Mouse (Mus musculus): ENCODE results near the gene Olfr1385.
"Not testable (repeated sequence)": the region's sequence is repeated elsewhere in the genome, so short reads cannot be mapped to it uniquely, and the experiment has no call there.

Olfr1385 gene

GRCm38 (mm10) chr11:49488770-49489169 is at the start of gene Olfr1385:
TSS of gene Olfr1385 (plus strand) at chr11:49489070.
- DNase-seq (ENCODE audit: low spot score): not testable (repeated sequence)

- no peak for DNase-seq (ENCODE audit: low spot score)
Measured at GRCm38 (mm10) chr11:49455043-49455442, 33.8 kb upstream of the Olfr1385 start, which contains the start of gene Olfr1387. TSS of gene Olfr1387 (plus strand) at chr11:49455343.

GRCm38 (mm10) chr11:49464746-49465145 is 24.1 kb upstream of the Olfr1385 start, which contains the start of gene Olfr1386:
TSS of gene Olfr1386 (plus strand) at chr11:49465046.
- DNase-seq (ENCODE audit: low spot score): not testable (repeated sequence)

DNA sequence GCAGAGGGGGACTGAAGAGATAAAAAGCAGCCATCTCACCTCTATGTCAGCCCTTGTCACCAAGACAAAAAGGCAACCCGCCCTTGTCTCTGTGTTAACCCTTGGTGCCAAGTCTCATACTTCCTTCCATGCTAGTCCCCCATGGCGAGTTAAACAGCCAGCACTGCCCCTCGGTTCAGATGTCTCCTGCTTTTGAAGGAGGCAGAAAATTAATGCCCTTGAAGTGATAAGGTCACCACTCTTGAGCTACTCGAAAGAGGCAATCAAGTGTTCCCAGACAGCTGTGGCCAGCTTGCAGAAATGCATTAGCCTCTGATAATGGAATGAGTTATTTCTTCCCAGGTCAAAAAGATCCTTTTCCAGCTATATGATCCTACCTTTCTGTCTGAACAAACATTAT is 2.9 kb upstream of the Olfr1385 start:
- no peak for DNase-seq (ENCODE audit: low spot score)

DNA sequence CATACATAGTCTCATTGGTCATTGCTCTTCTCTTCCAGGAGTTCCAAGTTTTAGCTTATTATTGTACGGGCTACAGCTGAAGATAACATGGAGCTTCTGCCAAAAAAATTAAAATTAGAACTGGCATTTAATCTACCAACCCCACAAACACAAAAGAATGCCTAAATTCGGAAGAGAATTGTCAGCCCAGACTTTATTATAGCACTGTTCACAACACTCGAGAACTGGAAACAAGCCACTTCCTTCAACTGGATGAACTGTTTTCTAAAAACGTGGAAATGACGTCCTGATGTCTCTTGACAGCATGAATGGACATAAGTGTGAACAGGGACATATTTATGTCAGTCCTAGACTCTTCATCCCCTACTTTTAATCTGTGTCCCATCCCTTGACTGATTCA is 29.2 kb downstream of the Olfr1385 start:
- DNase-seq (ENCODE audit: low spot score): no peak

GRCm38 (mm10) chr11:49519348-49519747 is 30.5 kb downstream of the Olfr1385 start, which contains the start of gene Olfr1383:
TSS of gene Olfr1383 (plus strand) at chr11:49519648.
- DNase-seq (ENCODE audit: low spot score): no peak

GRCm38 (mm10) chr11:49527947-49528346 is 39.1 kb downstream of the Olfr1385 start, which contains the start of gene Olfr1382:
TSS of gene Olfr1382 (plus strand) at chr11:49528247.
- DNase-seq (ENCODE audit: low spot score): no peak

- DNase-seq (ENCODE audit: low spot score): no peak
Measured at GRCm38 (mm10) chr11:49532761-49533160, 43.9 kb downstream of the Olfr1385 start.

DNA sequence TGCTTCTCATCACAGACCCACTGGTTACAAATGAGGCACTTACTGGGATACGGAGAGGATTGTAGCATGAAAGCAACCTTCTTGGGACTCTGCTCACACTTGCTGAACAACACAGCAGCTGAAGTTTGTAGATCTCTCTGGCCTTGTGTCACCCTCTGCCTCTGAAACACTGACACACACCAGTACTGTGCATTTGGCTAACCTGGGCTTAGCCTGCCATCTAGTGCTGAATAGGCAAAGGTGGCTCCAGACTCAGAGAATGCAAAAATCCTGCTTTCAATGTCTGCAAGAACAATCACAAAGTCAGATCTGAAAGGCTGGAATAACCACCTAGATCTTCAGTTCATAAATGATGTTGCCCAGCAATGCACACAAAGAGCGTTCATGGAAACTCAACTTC is 47.8 kb downstream of the Olfr1385 start:
- not testable (repeated sequence) for DNase-seq (ENCODE audit: low spot score)

DNA sequence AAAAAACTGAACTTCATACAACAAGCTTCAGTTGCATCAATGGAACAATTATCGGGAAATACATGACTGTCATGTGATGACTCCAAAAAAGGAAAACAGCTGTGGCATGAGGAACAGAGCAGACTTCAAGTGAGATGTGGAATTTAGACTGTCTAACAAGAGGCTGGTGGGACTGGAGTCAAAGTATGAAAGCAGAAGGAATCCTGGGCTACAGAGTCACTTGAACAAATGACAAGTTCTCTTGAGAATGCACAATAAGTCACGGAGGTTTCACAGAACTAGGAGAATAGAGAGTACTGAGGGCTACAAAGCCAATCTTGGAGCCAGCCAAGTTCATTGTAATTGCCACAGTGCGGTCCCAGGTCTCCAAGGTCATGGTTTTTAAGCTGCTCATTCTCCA is 54.3 kb downstream of the Olfr1385 start, which contains the start of gene Olfr1381:
Gene Olfr1381, plus strand, starts transcription at position 301 of the 400 bp plus-strand sequence.
- DNase-seq (ENCODE audit: low spot score): not testable (repeated sequence)
